Mouse (Mus musculus) G1E (cell line): ENCODE data around the gene Uts2r. TPM values are rescaled to one million over a fixed set of nuclear protein-coding genes. Genes with fewer than 3 reads are reported as not detected.

Experiments used
- ATAC-seq: 2 replicates; pipeline ENCODE4 v1.8.0; 2016; ENCODE audit warnings: mild to moderate bottlenecking; ENCODE audit not compliant: insufficient number of reproducible peaks, poor library complexity, low FRiP score, severe bottlenecking; ENCODE audit errors: extremely low read depth
- DNase-seq: peaks from one replicate; pipeline ENCODE4 v3.0.0; 2012; ENCODE audit warnings: low spot score
- H3K27me3 ChIP-seq: 2 replicates; pipeline ENCODE4 v1.6.1; 2012; ENCODE audit warnings: mild to moderate bottlenecking, low read length, inconsistent platforms; ENCODE audit not compliant: insufficient read depth
- H3K36me3 ChIP-seq: replicated peaks from 2 replicates; pipeline ENCODE3; 2012; ENCODE audit warnings: mild to moderate bottlenecking, inconsistent platforms
- H3K4me1 ChIP-seq: 2 replicates; pipeline ENCODE4 v1.6.1; 2012; ENCODE audit warnings: low read depth, low read length, inconsistent platforms, mixed read lengths; ENCODE audit not compliant: insufficient read depth
- H3K4me3 ChIP-seq: 2 replicates; pipeline ENCODE4 v1.5.1; 2012; ENCODE audit warnings: low read depth, mild to moderate bottlenecking, inconsistent platforms, low read length, moderate library complexity, mixed read lengths
- H3K9me3 ChIP-seq: replicated peaks from 2 replicates; pipeline ENCODE4 v1.6.1; 2012; ENCODE audit warnings: inconsistent platforms
- CTCF ChIP-seq: IDR thresholded peaks from 2 replicates; pipeline ENCODE4 v1.5.1; 2012; ENCODE audit warnings: low read depth, low read length, inconsistent platforms, mixed read lengths
- GATA1 ChIP-seq: IDR thresholded peaks from 2 replicates; pipeline ENCODE4 v1.6.1; 2012; ENCODE audit warnings: borderline replicate concordance, low read length, inconsistent platforms, mixed read lengths
- GATA2 ChIP-seq: IDR thresholded peaks from 2 replicates; pipeline ENCODE4 v1.6.1; 2012; ENCODE audit warnings: low read depth, low read length, inconsistent platforms, borderline replicate concordance
- POLR2AphosphoS5 ChIP-seq: IDR thresholded peaks from 2 replicates; pipeline ENCODE4 v1.6.1; 2012; ENCODE audit warnings: low read depth, low read length, inconsistent platforms; ENCODE audit not compliant: insufficient replicate concordance
- TAL1 ChIP-seq: conservative IDR thresholded peaks from 2 replicates; pipeline ENCODE4 v1.6.1; 2012; ENCODE audit warnings: low read depth, low read length, inconsistent platforms, mixed read lengths
- polyA plus RNA-seq: library from polyadenylated mRNA; stranded (reverse); fragments of >175 nt; gene quantifications from 2 replicates; pipeline ENCODE4 v1.2.3, GENCODE M21; 2012
- total RNA-seq, 2 experiments: library from RNA; stranded (forward) in 1 of 2; stranded (reverse) in 1 of 2; fragments of 200-1000 nt in 1 of 2; fragments of >200 nt in 1 of 2; fragmentation: Nextera tagmentation in 1 of 2; gene quantifications; 2 replicates each; pipeline ENCODE4 v1.2.3; 2014 to 2017

The Uts2r gene
- total and polyA plus RNA-seq, 3 experiments: 0.05 TPM; not detected in 2

- Histone ChIP-seq H3K9me3 (no peaks in the 10 kb centered on the region), H3K36me3 (no peaks in the 10 kb centered on the region), H3K4me3 (no peak overlapping the region), H3K4me1 (0 out of 2 replicates have a peak, but pooled peaks cover 4% of the 10 kb centered on the region), H3K27me3 (peaks cover 18% of the 10 kb centered on the region)
- TF ChIP-seq POLR2AphosphoS5: no peak
- TF ChIP-seq GATA1: no peak
- no peak for TF ChIP-seq GATA2
- no peak for TF ChIP-seq CTCF
- TF ChIP-seq TAL1: no peak
- ATAC-seq (no peak), DNase-seq (no peak)
These were observed 3.6 kb upstream of the Uts2r start for GRCm38 (mm10) chr11:121156411-121156891.

- no peaks in the 10 kb centered on the region for H3K36me3 ChIP-seq
- no peak for ATAC-seq
These were observed 720 bp downstream of the Uts2r start for GRCm38 (mm10) chr11:121160636-121161346.

GRCm38 (mm10) chr11:121163751-121164150, 3.7 kb downstream of the Uts2r start:
- H3K27me3 ChIP-seq: peaks cover 60% of the 10 kb centered on the region
- no peaks in the 10 kb centered on the region for H3K9me3 ChIP-seq
- H3K36me3 ChIP-seq: no peaks in the 10 kb centered on the region
- TF ChIP-seq GATA2 (no peak), GATA1 (no peak), TAL1 (no peak), CTCF (no peak), POLR2AphosphoS5 (no peak)
- DNase-seq (no peak), ATAC-seq (no peak)
- no peak overlapping the region for H3K4me3 ChIP-seq
- H3K4me1 ChIP-seq: 0 out of 2 replicates have a peak, but pooled peaks cover 4% of the 10 kb centered on the region

More at GRCm38 (mm10) chr11:121160636-121161346, 720 bp downstream of the Uts2r start:
- H3K9me3 ChIP-seq: no peaks in the 10 kb centered on the region
- TF ChIP-seq GATA2: no peak
- no peak for TF ChIP-seq TAL1
- no peak for TF ChIP-seq POLR2AphosphoS5
- no peak for TF ChIP-seq CTCF
- TF ChIP-seq GATA1: no peak
- no peak for DNase-seq
- H3K4me3 ChIP-seq: no peak overlapping the region
- peaks cover 40% of the 10 kb centered on the region for H3K27me3 ChIP-seq
- 0 out of 2 replicates have a peak, but pooled peaks cover 4% of the 10 kb centered on the region for H3K4me1 ChIP-seq

- H3K4me3 ChIP-seq: no peak overlapping the region
- no peaks in the 10 kb centered on the region for H3K9me3 ChIP-seq
- DNase-seq (no peak), ATAC-seq (no peak)
- no peaks in the 10 kb centered on the region for H3K4me1 ChIP-seq
- peaks cover 28% of the 10 kb centered on the region for H3K27me3 ChIP-seq
- no peaks in the 10 kb centered on the region for H3K36me3 ChIP-seq
- TF ChIP-seq POLR2AphosphoS5 (no peak), GATA1 (no peak)
These were observed 13.1 kb downstream of the Uts2r start for GRCm38 (mm10) chr11:121173203-121173602.

- Histone ChIP-seq H3K27me3 (peaks cover 26% of the 10 kb centered on the region), H3K9me3 (no peaks in the 10 kb centered on the region), H3K4me3 (no peak overlapping the region), H3K4me1 (no peaks in the 10 kb centered on the region), H3K36me3 (no peaks in the 10 kb centered on the region)
- TF ChIP-seq POLR2AphosphoS5: no peak
- TF ChIP-seq CTCF: no peak
- no peak for TF ChIP-seq TAL1
- TF ChIP-seq GATA2: no peak
- no peak for TF ChIP-seq GATA1
- DNase-seq (no peak), ATAC-seq (no peak)
These were observed 14.2 kb downstream of the Uts2r start for GRCm38 (mm10) chr11:121174234-121174633.

- no peak for TF ChIP-seq GATA1
- TF ChIP-seq GATA2: no peak
- TF ChIP-seq CTCF: peak; percentile 94
- Histone ChIP-seq H3K36me3 (peaks cover 7% of the 10 kb centered on the region), H3K9me3 (no peaks in the 10 kb centered on the region), H3K4me3 (no peak overlapping the region), H3K4me1 (no peaks in the 10 kb centered on the region), H3K27me3 (peaks cover 18% of the 10 kb centered on the region)
- DNase-seq: peak; percentile 31
- 0 out of 2 replicates have a peak, but pooled peaks have one; percentile 22 for ATAC-seq
These were observed 16.5 kb downstream of the Uts2r start for GRCm38 (mm10) chr11:121176285-121177270.
